Mouse (Mus musculus) thymus, adult 18-20 months (tissue): ENCODE measurements around the gene Mbtd1.

Source experiments
- DNase-seq, 2 experiments: peaks; one replicate each; pipeline ENCODE4 v3.0.0; 2022; ENCODE audit warnings: mixed read lengths in 2 of 2

The Mbtd1 gene

GRCm38 (mm10) chr11:93948887-93949567, 63.4 kb downstream of the Mbtd1 start:
- DNase-seq, result no peak

GRCm38 (mm10) chr11:93950045-93950444, 64.4 kb downstream of the Mbtd1 start:
- DNase-seq, result no peak

GRCm38 (mm10) chr11:93952376-93952775, 66.7 kb downstream of the Mbtd1 start:
- no peak for DNase-seq

- no peak for DNase-seq
These were observed 69.1 kb downstream of the Mbtd1 start for GRCm38 (mm10) chr11:93954738-93955255.

GRCm38 (mm10) chr11:93955256-93956150, 69.9 kb downstream of the Mbtd1 start:
- peak; percentile 90 to 94 for DNase-seq

GRCm38 (mm10) chr11:93956159-93956558, 70.5 kb downstream of the Mbtd1 start, which contains the start of gene Nme2:
TSS of gene Nme2 (minus strand) at chr11:93956259.
- DNase-seq, result no peak

GRCm38 (mm10) chr11:93957031-93957555, 71.4 kb downstream of the Mbtd1 start:
- no peak for DNase-seq

GRCm38 (mm10) chr11:93957746-93958145, 72.1 kb downstream of the Mbtd1 start:
- no peak for DNase-seq

GRCm38 (mm10) chr11:93961482-93961881, 75.8 kb downstream of the Mbtd1 start:
- DNase-seq, result no peak

- no peak for DNase-seq
These were observed 77.4 kb downstream of the Mbtd1 start for GRCm38 (mm10) chr11:93963013-93963412.

- DNase-seq, result no peak
These were observed 79.7 kb downstream of the Mbtd1 start for GRCm38 (mm10) chr11:93965391-93965790.

GRCm38 (mm10) chr11:93967381-93967780, 81.7 kb downstream of the Mbtd1 start:
- no peak for DNase-seq

GRCm38 (mm10) chr11:93968005-93968847, 82.6 kb downstream of the Mbtd1 start, which contains the start of the genes Gm20390 and Nme1:
TSS of gene Gm20390 (minus strand) at chr11:93968293.
TSS of gene Nme1 (minus strand) at chr11:93968521.
- peak; percentile 91 to 94 for DNase-seq

- no peak for DNase-seq
These were observed 83.1 kb downstream of the Mbtd1 start for GRCm38 (mm10) chr11:93968848-93969128.

- DNase-seq, result no peak
These were observed 83.5 kb downstream of the Mbtd1 start for GRCm38 (mm10) chr11:93969171-93969570.

- DNase-seq, result no peak
These were observed 84.1 kb downstream of the Mbtd1 start for GRCm38 (mm10) chr11:93969799-93970198.

- DNase-seq, result no peak
These were observed 87.3 kb downstream of the Mbtd1 start for GRCm38 (mm10) chr11:93972951-93973350.

- no peak for DNase-seq
These were observed 93.9 kb downstream of the Mbtd1 start for GRCm38 (mm10) chr11:93979502-93980049.

GRCm38 (mm10) chr11:93984619-93985018, 99.0 kb downstream of the Mbtd1 start:
- DNase-seq, result no peak

GRCm38 (mm10) chr11:93985265-93985664, 99.6 kb downstream of the Mbtd1 start:
- DNase-seq, result no peak

- DNase-seq, result no peak
These were observed 100.6 kb downstream of the Mbtd1 start for GRCm38 (mm10) chr11:93986298-93986697.

- DNase-seq, result no peak
These were observed 101.4 kb downstream of the Mbtd1 start for GRCm38 (mm10) chr11:93987026-93987425.
